8 mouse cellular contexts compared by ENCODE assay signal in the genomic region with DNA sequence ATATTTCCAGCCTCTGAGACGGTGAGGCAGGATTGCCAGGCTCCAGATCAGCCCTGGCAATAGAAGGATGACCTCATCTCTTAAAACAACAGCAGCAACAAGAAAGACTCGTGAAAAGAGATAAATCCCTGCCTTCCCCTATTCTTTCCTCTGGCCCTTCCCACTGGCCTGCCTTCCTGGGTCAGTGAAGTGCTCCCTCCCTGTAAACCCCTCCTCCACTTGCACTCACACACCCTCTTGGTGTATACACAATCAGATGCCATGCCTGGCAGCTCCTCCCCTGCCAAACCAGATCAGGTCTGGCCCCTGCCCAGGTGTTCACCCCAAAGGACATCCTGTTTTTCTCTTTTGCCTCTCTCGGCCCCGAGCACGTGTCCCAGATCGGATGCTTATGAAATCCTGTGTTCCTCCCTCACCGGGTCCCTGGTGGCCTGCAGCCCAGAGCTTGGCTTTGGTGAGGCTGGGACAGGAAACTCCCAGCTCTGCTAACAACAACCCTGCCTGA. TPM values are rescaled to one million over a fixed set of nuclear protein-coding genes. Genes with fewer than 3 reads are reported as not detected.
A peak's percentile ranks its signal among the peaks of the same experiment; 100 is the strongest.
DNase-seq lines count a peak whose midpoint lies in the region.

No protein-coding gene starts in this region.

- H3K9me3 ChIP-seq in heart, embryonic 10.5 days: no peaks in the 10 kb centered on the region
- no peaks in the 10 kb centered on the region for H3K9me3 ChIP-seq in hindbrain, embryonic 10.5 days

- no peak overlapping the region for H3K4me3 ChIP-seq in heart, embryonic 10.5 days
- H3K4me3 ChIP-seq in hindbrain, embryonic 10.5 days: no peak overlapping the region

- WGBS in heart, embryonic 10.5 days: 51% methylated on average over 7 of the region's 7 CpGs
- WGBS in hindbrain, embryonic 10.5 days: 70% methylated on average over 7 of the region's 7 CpGs

- no peaks in the 10 kb centered on the region for H3K27me3 ChIP-seq in heart, embryonic 10.5 days (ENCODE audit: insufficient read depth, poor library complexity, severe bottlenecking)
- H3K27me3 ChIP-seq in splenic B cell, adult 2 months (ENCODE audit: control insufficient read depth, insufficient read depth, low read length, poor library complexity, severe bottlenecking): no peaks in the 10 kb centered on the region
- no peaks in the 10 kb centered on the region for H3K27me3 ChIP-seq in hindbrain, embryonic 10.5 days (ENCODE audit: insufficient read depth, poor library complexity, severe bottlenecking)

- H3K27ac ChIP-seq in heart, embryonic 10.5 days: peak overlapping the region; percentile 17; the same call in 1 of the 2 replicates
- no peak overlapping the region for H3K27ac ChIP-seq in hindbrain, embryonic 10.5 days

- peaks cover 26% of the 10 kb centered on the region for H3K4me1 ChIP-seq in heart, embryonic 10.5 days
- peaks cover 7% of the 10 kb centered on the region; the same call in 1 of the 2 replicates for H3K4me1 ChIP-seq in hindbrain, embryonic 10.5 days (replicated peaks)

- no peaks in the 10 kb centered on the region for H3K36me3 ChIP-seq in heart, embryonic 10.5 days
- no peaks in the 10 kb centered on the region for H3K36me3 ChIP-seq in splenic B cell, adult 2 months (ENCODE audit: control insufficient read depth, insufficient read depth, low read length, poor library complexity, severe bottlenecking)
- H3K36me3 ChIP-seq in hindbrain, embryonic 10.5 days: no peaks in the 10 kb centered on the region

- peak; percentile 36 for DNase-seq in testis, postnatal 14 days (ENCODE audit: low spot score)
- no peak for DNase-seq in testis, postnatal 10 days (ENCODE audit: low spot score)
- DNase-seq in heart, embryonic 10.5 days (ENCODE audit: low spot score): no peak
- DNase-seq in kidney, postnatal 14 days: peak; percentile 78
- DNase-seq in splenic B cell, adult 2 months (ENCODE audit: low read depth, low spot score): peak; percentile 34
- no peak for DNase-seq in right cerebral cortex, postnatal 4 days
- no peak for DNase-seq in hindbrain, embryonic 10.5 days (ENCODE audit: low spot score)
- no peak for DNase-seq in c-Kit-positive CD71-positive TER-119-positive erythroid progenitor cells, embryonic 14.5 days (ENCODE audit: low spot score)

RNA-seq across cellular contexts. Expression of gene Nrsn2, which starts 16.1 kb away (rescaled TPM):
- polyA plus RNA-seq in heart, embryonic 10.5 days (2016; fragmentation: Nextera tagmentation; extraction: Ambion mirVana): 3.1 and 3.3 TPM in 2 replicates
- 1.4 and 5.1 TPM in 2 replicates for polyA plus RNA-seq in hindbrain, embryonic 10.5 days (2016; fragmentation: Nextera tagmentation; extraction: Ambion mirVana)

RNA-seq across cellular contexts. Expression of gene Trib3, which starts 16.5 kb away (rescaled TPM):
- 5.1 and 5.3 TPM in 2 replicates for polyA plus RNA-seq in heart, embryonic 10.5 days (2016; fragmentation: Nextera tagmentation; extraction: Ambion mirVana)
- 1.3 and 3.0 TPM in 2 replicates for polyA plus RNA-seq in hindbrain, embryonic 10.5 days (2016; fragmentation: Nextera tagmentation; extraction: Ambion mirVana)

RNA-seq across cellular contexts. Expression of gene Rbck1, which starts 27.9 kb away (rescaled TPM):
- 88.0 and 89.3 TPM in 2 replicates for polyA plus RNA-seq in heart, embryonic 10.5 days (2016; fragmentation: Nextera tagmentation; extraction: Ambion mirVana)
- polyA plus RNA-seq in hindbrain, embryonic 10.5 days (2016; fragmentation: Nextera tagmentation; extraction: Ambion mirVana): 91.4 and 93.2 TPM in 2 replicates

RNA-seq across cellular contexts. Expression of gene Sox12, which starts 37.5 kb away (rescaled TPM):
- polyA plus RNA-seq in heart, embryonic 10.5 days (2016; fragmentation: Nextera tagmentation; extraction: Ambion mirVana): 6.7 and 10.5 TPM in 2 replicates
- 9.5 and 11.1 TPM in 2 replicates for polyA plus RNA-seq in hindbrain, embryonic 10.5 days (2016; fragmentation: Nextera tagmentation; extraction: Ambion mirVana)

RNA-seq across cellular contexts. Expression of gene Zcchc3, which starts 54.5 kb away (rescaled TPM):
- polyA plus RNA-seq in heart, embryonic 10.5 days (2016; fragmentation: Nextera tagmentation; extraction: Ambion mirVana): 50.6 and 71.3 TPM in 2 replicates
- 45.9 and 47.9 TPM in 2 replicates for polyA plus RNA-seq in hindbrain, embryonic 10.5 days (2016; fragmentation: Nextera tagmentation; extraction: Ambion mirVana)

Comparison
In these comparisons a context has a peak if more than half of its experiments do, and no peak if none do; other contexts are left out.
1. DNase-seq: peak in testis, postnatal 14 days (single experiment), kidney, postnatal 14 days (single experiment) and splenic B cell, adult 2 months (single experiment); none in testis, postnatal 10 days (single experiment), heart, embryonic 10.5 days (single experiment), right cerebral cortex, postnatal 4 days (single experiment), hindbrain, embryonic 10.5 days (single experiment) and c-Kit-positive CD71-positive TER-119-positive erythroid progenitor cells, embryonic 14.5 days (single experiment).